Mouse (Mus musculus) ES-E14 (cell line): Measurements from ENCODE around the gene Mmp8. TPM values are rescaled to one million over a fixed set of nuclear protein-coding genes. Genes with fewer than 3 reads are reported as not detected.

Experiments
- DNase-seq: peaks from one replicate; pipeline ENCODE4 v3.0.0-alpha.2; 2013; ENCODE audit warnings: low read depth, low spot score
- H3K27ac ChIP-seq: 2 replicates; pipeline ENCODE4 v1.5.1; 2012; ENCODE audit warnings: low read depth, mild to moderate bottlenecking, low read length, moderate library complexity, mixed read lengths; ENCODE audit not compliant: poor library complexity, insufficient read depth, severe bottlenecking
- H3K36me3 ChIP-seq: 2 replicates; pipeline ENCODE4 v1.6.1; 2012; ENCODE audit warnings: mild to moderate bottlenecking, low read length, moderate library complexity, mixed read lengths; ENCODE audit not compliant: control insufficient read depth, poor library complexity, insufficient read depth, severe bottlenecking
- H3K4me1 ChIP-seq, 2 experiments: fragments of 150-350 bp in 1 of 2; sonication (generic) in 1 of 2; 2 replicates each; pipeline ENCODE4 v1.6.1; 2012; ENCODE audit warnings: low read length in 2 of 2, mild to moderate bottlenecking in 1 of 2, mixed read lengths in 1 of 2; ENCODE audit not compliant: control insufficient read depth in 2 of 2, insufficient read depth in 2 of 2, poor library complexity in 1 of 2
- H3K4me3 ChIP-seq, 2 experiments: fragments of 150-350 bp in 1 of 2; sonication (generic) in 1 of 2; 2 replicates each; pipeline ENCODE4 v1.5.1; 2012; ENCODE audit warnings: low read length in 2 of 2, low read depth in 1 of 2, mild to moderate bottlenecking in 1 of 2, mixed read lengths in 1 of 2; ENCODE audit not compliant: insufficient read depth in 1 of 2, poor library complexity in 1 of 2, severe bottlenecking in 1 of 2
- H3K9ac ChIP-seq: 2 replicates; pipeline ENCODE4 v1.6.1; 2012; ENCODE audit warnings: low read depth, mild to moderate bottlenecking, low read length, mixed read lengths; ENCODE audit not compliant: poor library complexity, insufficient read depth, severe bottlenecking
- H3K9me3 ChIP-seq: fragments of 150-350 bp; sonication (generic); 2 replicates; pipeline ENCODE4 v1.6.1; 2012; ENCODE audit warnings: low read depth, mild to moderate bottlenecking, low read length; ENCODE audit not compliant: control insufficient read depth, insufficient read depth
- CHD2 ChIP-seq: IDR thresholded peaks from 2 replicates; pipeline ENCODE4 v1.6.1; 2014; ENCODE audit warnings: mild to moderate bottlenecking, low read depth, low read length, inconsistent platforms
- HCFC1 ChIP-seq: IDR thresholded peaks from 2 replicates; pipeline ENCODE4 v1.6.1; 2012; ENCODE audit warnings: low read length, inconsistent platforms, borderline replicate concordance; ENCODE audit not compliant: insufficient read depth
- MAFK ChIP-seq: IDR thresholded peaks from 2 replicates; pipeline ENCODE4 v1.6.1; 2014; ENCODE audit warnings: mild to moderate bottlenecking, low read depth, low read length, inconsistent platforms; ENCODE audit not compliant: insufficient read depth
- ZC3H11A ChIP-seq: IDR thresholded peaks from 2 replicates; pipeline ENCODE4 v1.6.1; 2012; ENCODE audit warnings: low read depth, mild to moderate bottlenecking, inconsistent platforms, low read length, borderline replicate concordance
- ZNF384 ChIP-seq: IDR thresholded peaks from 2 replicates; pipeline ENCODE4 v1.6.1; 2012; ENCODE audit warnings: low read depth, low read length, inconsistent platforms
- in situ Hi-C, 2 experiments: fragments of 600-800 bp; cut with MboI; formaldehyde crosslinking; loops; one replicate each; pipeline ENCODE4 v1.15.1; 2025; ENCODE audit warnings: low sequenced_read_pairs in 2 of 2, inconsistent platforms in 1 of 2; ENCODE audit not compliant: unreplicated experiment in 2 of 2
- total RNA-seq: library from RNA; depleted of rRNA; stranded (reverse); fragments of 300-350 nt; gene quantifications from 2 replicates; pipeline ENCODE4 v1.2.3, GENCODE M21; 2012

Gene Mmp8
- total RNA-seq, 1 experiment, result not detected

GRCm38 (mm10) chr9:7577371-7577770 is 19.1 kb downstream of the Mmp8 start:
- Histone ChIP-seq H3K36me3 (no peaks in the 10 kb centered on the region), H3K27ac (no peak overlapping the region), H3K4me3 (no peak overlapping the region), H3K4me1 (no peaks in the 10 kb centered on the region), H3K9ac (no peak overlapping the region), H3K9me3 (no peaks in the 10 kb centered on the region)
- no peak for DNase-seq
- in situ Hi-C loops, result no loop called here
- no peak for TF ChIP-seq ZNF384
- TF ChIP-seq HCFC1, result no peak
- no peak for TF ChIP-seq MAFK
- TF ChIP-seq ZC3H11A, result no peak
- no peak for TF ChIP-seq CHD2

- Histone ChIP-seq H3K4me3 (no peak overlapping the region), H3K9me3 (no peaks in the 10 kb centered on the region), H3K27ac (no peak overlapping the region), H3K4me1 (no peaks in the 10 kb centered on the region), H3K36me3 (no peaks in the 10 kb centered on the region), H3K9ac (no peak overlapping the region)
- no peak for TF ChIP-seq ZC3H11A
- TF ChIP-seq MAFK, result no peak
- no peak for TF ChIP-seq HCFC1
- no peak for TF ChIP-seq ZNF384
- TF ChIP-seq CHD2, result no peak
- DNase-seq, result no peak
- in situ Hi-C loops, result loop anchor here in 1 of 2 experiments (10.0 kb wide), 1 partner anchor 375 kb away; no protein-coding TSS in a partner anchor
Observed at GRCm38 (mm10) chr9:7590063-7590462, 31.8 kb downstream of the Mmp8 start.

GRCm38 (mm10) chr9:7593272-7593812 is 35.1 kb downstream of the Mmp8 start:
- Histone ChIP-seq H3K27ac (no peak overlapping the region), H3K4me1 (no peaks in the 10 kb centered on the region), H3K9me3 (no peaks in the 10 kb centered on the region), H3K9ac (no peak overlapping the region), H3K36me3 (no peaks in the 10 kb centered on the region), H3K4me3 (no peak overlapping the region)
- in situ Hi-C loops, result loop anchor here in 1 of 2 experiments (10.0 kb wide), 1 partner anchor 379 kb away; no protein-coding TSS in a partner anchor
- no peak for TF ChIP-seq ZC3H11A
- TF ChIP-seq CHD2, result no peak
- TF ChIP-seq ZNF384, result 0 out of 2 replicates have a peak, but pooled peaks have one; percentile 57
- no peak for TF ChIP-seq HCFC1
- TF ChIP-seq MAFK, result no peak
- DNase-seq, result no peak

DNA sequence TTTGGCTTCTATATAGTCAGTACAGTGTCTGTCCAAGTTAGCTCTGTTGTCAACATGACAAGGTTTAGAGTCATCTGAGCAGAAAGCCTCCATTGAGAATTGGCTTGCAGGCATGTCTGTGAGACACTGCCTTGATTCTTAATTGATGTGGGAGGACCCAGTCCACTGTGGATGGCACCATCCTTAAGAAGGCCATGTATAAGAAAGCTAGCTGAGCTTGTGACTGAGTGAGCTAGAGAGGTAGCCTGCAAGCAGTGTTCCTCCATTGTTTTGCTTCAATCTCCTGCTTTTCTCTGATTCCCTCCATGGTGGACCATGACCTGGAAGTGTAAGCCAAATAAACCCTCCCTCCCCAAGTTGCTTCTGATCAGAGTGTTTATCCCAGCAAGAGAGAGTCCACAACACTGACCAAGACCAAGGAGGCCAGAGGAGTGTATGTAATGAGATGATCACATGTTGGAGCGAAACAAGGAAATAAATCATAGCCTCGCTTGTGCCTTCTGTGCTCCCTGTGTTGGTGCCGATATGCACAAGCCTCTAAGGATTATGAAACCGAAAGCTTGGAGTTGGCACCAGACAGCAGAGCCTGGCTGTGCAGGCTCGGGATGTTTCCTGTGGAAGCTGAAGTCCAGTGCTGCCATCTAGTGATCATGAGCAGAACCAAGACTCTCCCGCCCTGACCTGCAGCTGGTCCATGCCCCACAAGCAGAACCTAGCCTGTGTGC is 36.7 kb downstream of the Mmp8 start:
- no peaks in the 10 kb centered on the region for H3K4me1 ChIP-seq
- in situ Hi-C loops, result loop anchor here in 1 of 2 experiments (10.0 kb wide), 1 partner anchor 380 kb away; no protein-coding TSS in a partner anchor
- no peak overlapping the region for H3K9ac ChIP-seq
- H3K36me3 ChIP-seq, result no peaks in the 10 kb centered on the region
- H3K9me3 ChIP-seq, result no peaks in the 10 kb centered on the region
- TF ChIP-seq ZNF384 (no peak), ZC3H11A (peak; percentile 91), HCFC1 (no peak)
- no peak overlapping the region for H3K4me3 ChIP-seq
- H3K27ac ChIP-seq, result no peak overlapping the region
- DNase-seq, result peak; percentile 46
